Mouse (Mus musculus) B cell, adult 2 months (primary cell): ENCODE measurements around the gene Plekha7.
A peak's percentile ranks its signal among the peaks of the same experiment; 100 is the strongest.

Experiments used
- DNase-seq, 2 experiments: peaks; one replicate each; pipeline ENCODE4 v3.0.0; 2022

Plekha7 gene

GRCm38 (mm10) chr7:116247377-116247729 is 60.8 kb downstream of the Plekha7 start:
- peak; percentile 32 to 34 for DNase-seq

- peak in 1 of 2 experiments; percentile 2 for DNase-seq
Observed at GRCm38 (mm10) chr7:116246696-116247376, 61.3 kb downstream of the Plekha7 start.

- peak; percentile 34 to 37 for DNase-seq
Observed at GRCm38 (mm10) chr7:116245815-116246695, 62.1 kb downstream of the Plekha7 start.

- DNase-seq, result no peak
Observed at GRCm38 (mm10) chr7:116244302-116245165, 63.6 kb downstream of the Plekha7 start.

- no peak for DNase-seq
Observed at GRCm38 (mm10) chr7:116242810-116243209, 65.4 kb downstream of the Plekha7 start.

- no peak for DNase-seq
Observed at GRCm38 (mm10) chr7:116241601-116242000, 66.6 kb downstream of the Plekha7 start.

- no peak for DNase-seq
Observed at GRCm38 (mm10) chr7:116240791-116241474, 67.2 kb downstream of the Plekha7 start.

GRCm38 (mm10) chr7:116240353-116240752 is 67.8 kb downstream of the Plekha7 start:
- no peak for DNase-seq

- DNase-seq, result no peak
Observed at GRCm38 (mm10) chr7:116238320-116238719, 69.9 kb downstream of the Plekha7 start.

GRCm38 (mm10) chr7:116237157-116237981 is 70.8 kb downstream of the Plekha7 start:
- DNase-seq, result no peak

GRCm38 (mm10) chr7:116236608-116237007 is 71.6 kb downstream of the Plekha7 start:
- DNase-seq, result no peak

GRCm38 (mm10) chr7:116234287-116234806 is 73.8 kb downstream of the Plekha7 start:
- DNase-seq, result no peak

- DNase-seq, result peak; percentile 13 to 20
Observed at GRCm38 (mm10) chr7:116230811-116231609, 77.2 kb downstream of the Plekha7 start.

- DNase-seq, result no peak
Observed at GRCm38 (mm10) chr7:116226877-116227282, 81.3 kb downstream of the Plekha7 start.

GRCm38 (mm10) chr7:116226316-116226715 is 81.9 kb downstream of the Plekha7 start:
- DNase-seq, result no peak

- DNase-seq, result no peak
Observed at GRCm38 (mm10) chr7:116224543-116224942, 83.6 kb downstream of the Plekha7 start.

- no peak for DNase-seq
Observed at GRCm38 (mm10) chr7:116223010-116223783, 85.0 kb downstream of the Plekha7 start.

- no peak for DNase-seq
Observed at GRCm38 (mm10) chr7:116222288-116223009, 85.7 kb downstream of the Plekha7 start.

- DNase-seq, result no peak
Observed at GRCm38 (mm10) chr7:116221883-116222282, 86.3 kb downstream of the Plekha7 start.
